Mouse (Mus musculus): ENCODE results near the gene Osbpl3. TPM values are rescaled to one million over a fixed set of nuclear protein-coding genes. Genes with fewer than 3 reads are reported as not detected.

Gene Osbpl3
- polyA plus RNA-seq, 1 experiment from 2014 or later: 4.5 TPM

- Histone ChIP-seq H3K9ac (no peak overlapping the region), H3K27ac (no peak overlapping the region), H3K9me3 (replicated peaks) (no peaks in the 10 kb centered on the region), H3K4me1 (peaks cover 5% of the 10 kb centered on the region; the same call in 1 of the 2 replicates), H3K27me3 (no peaks in the 10 kb centered on the region), H3K36me3 (ENCODE audit: poor library complexity, severe bottlenecking) (no peaks in the 10 kb centered on the region), H3K4me2 (no peak overlapping the region), H3K4me3 (no peak overlapping the region)
- 92% methylated on average over 8 of the region's 8 CpGs for WGBS
- no peak for ATAC-seq
Measured at GRCm38 (mm10) chr6:50364364-50364763, 91.6 kb downstream of the Osbpl3 start.

- WGBS: 84% methylated on average over 5 of the region's 5 CpGs
Measured at GRCm38 (mm10) chr6:50363385-50363784, 92.6 kb downstream of the Osbpl3 start.

GRCm38 (mm10) chr6:50362704-50363261, 93.2 kb downstream of the Osbpl3 start:
- Histone ChIP-seq H3K4me1 (peaks cover 12% of the 10 kb centered on the region), H3K4me3 (no peak overlapping the region), H3K27me3 (no peaks in the 10 kb centered on the region), H3K9me3 (replicated peaks) (no peaks in the 10 kb centered on the region), H3K4me2 (no peak overlapping the region), H3K36me3 (ENCODE audit: poor library complexity, severe bottlenecking) (no peaks in the 10 kb centered on the region), H3K27ac (no peak overlapping the region), H3K9ac (no peak overlapping the region)
- 82% methylated on average over 4 of the region's 4 CpGs for WGBS
- ATAC-seq: no peak

More at GRCm38 (mm10) chr6:50363385-50363784, 92.6 kb downstream of the Osbpl3 start:
- Histone ChIP-seq H3K27me3 (no peaks in the 10 kb centered on the region), H3K9ac (no peak overlapping the region), H3K9me3 (replicated peaks) (no peaks in the 10 kb centered on the region), H3K4me1 (peaks cover 6% of the 10 kb centered on the region; the same call in 1 of the 2 replicates), H3K36me3 (ENCODE audit: poor library complexity, severe bottlenecking) (no peaks in the 10 kb centered on the region), H3K4me3 (no peak overlapping the region), H3K27ac (no peak overlapping the region), H3K4me2 (no peak overlapping the region)
- no peak for ATAC-seq

GRCm38 (mm10) chr6:50362196-50362595, 93.8 kb downstream of the Osbpl3 start:
- no peak overlapping the region for H3K4me3 ChIP-seq
- no peak overlapping the region for H3K9ac ChIP-seq
- H3K4me1 ChIP-seq: peaks cover 16% of the 10 kb centered on the region
- no peak overlapping the region for H3K4me2 ChIP-seq
- H3K9me3 ChIP-seq (replicated peaks): no peaks in the 10 kb centered on the region
- H3K27me3 ChIP-seq: no peaks in the 10 kb centered on the region
- no peak for ATAC-seq
- no peaks in the 10 kb centered on the region for H3K36me3 ChIP-seq (ENCODE audit: poor library complexity, severe bottlenecking)
- WGBS: 85% methylated on average over 9 of the region's 9 CpGs
- H3K27ac ChIP-seq: no peak overlapping the region

DNA sequence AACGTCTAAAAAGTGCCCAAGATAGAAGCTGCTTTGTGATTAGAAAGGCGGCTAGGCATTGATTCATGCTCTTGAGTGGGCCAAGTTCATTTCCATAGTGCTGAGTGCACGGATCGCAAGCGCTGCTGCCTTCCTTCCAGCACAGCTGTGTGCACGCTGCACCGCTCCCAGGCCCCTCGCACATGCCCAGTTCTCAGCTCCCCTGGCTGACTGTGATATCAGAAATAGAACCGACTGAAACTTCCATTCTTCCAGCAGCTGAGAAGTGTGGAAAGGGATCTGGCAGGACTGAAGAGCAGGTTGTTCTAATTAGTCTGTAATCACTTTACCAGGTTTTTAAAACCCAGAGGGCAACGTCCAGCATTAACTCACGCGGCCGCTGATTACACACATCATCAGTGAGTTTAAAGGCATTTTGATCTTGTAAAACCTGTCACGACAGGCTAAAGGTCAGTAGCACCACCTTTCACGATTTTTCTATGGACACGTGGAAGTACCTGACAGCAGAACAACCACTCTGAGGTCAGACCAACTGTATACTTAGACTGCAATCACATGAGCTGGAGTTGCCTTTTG, 97.8 kb downstream of the Osbpl3 start:
- WGBS: 55% methylated on average over 16 of the region's 16 CpGs
- Histone ChIP-seq H3K27ac (peak overlapping the region; percentile 45; the same call in 1 of the 2 replicates), H3K4me2 (peak overlapping the region; percentile 10; the same call in 1 of the 2 replicates), H3K4me1 (peaks cover 31% of the 10 kb centered on the region), H3K4me3 (no peak overlapping the region), H3K9ac (no peak overlapping the region), H3K9me3 (replicated peaks) (no peaks in the 10 kb centered on the region), H3K36me3 (ENCODE audit: poor library complexity, severe bottlenecking) (no peaks in the 10 kb centered on the region), H3K27me3 (no peaks in the 10 kb centered on the region)
- ATAC-seq: peak; percentile 86

DNA sequence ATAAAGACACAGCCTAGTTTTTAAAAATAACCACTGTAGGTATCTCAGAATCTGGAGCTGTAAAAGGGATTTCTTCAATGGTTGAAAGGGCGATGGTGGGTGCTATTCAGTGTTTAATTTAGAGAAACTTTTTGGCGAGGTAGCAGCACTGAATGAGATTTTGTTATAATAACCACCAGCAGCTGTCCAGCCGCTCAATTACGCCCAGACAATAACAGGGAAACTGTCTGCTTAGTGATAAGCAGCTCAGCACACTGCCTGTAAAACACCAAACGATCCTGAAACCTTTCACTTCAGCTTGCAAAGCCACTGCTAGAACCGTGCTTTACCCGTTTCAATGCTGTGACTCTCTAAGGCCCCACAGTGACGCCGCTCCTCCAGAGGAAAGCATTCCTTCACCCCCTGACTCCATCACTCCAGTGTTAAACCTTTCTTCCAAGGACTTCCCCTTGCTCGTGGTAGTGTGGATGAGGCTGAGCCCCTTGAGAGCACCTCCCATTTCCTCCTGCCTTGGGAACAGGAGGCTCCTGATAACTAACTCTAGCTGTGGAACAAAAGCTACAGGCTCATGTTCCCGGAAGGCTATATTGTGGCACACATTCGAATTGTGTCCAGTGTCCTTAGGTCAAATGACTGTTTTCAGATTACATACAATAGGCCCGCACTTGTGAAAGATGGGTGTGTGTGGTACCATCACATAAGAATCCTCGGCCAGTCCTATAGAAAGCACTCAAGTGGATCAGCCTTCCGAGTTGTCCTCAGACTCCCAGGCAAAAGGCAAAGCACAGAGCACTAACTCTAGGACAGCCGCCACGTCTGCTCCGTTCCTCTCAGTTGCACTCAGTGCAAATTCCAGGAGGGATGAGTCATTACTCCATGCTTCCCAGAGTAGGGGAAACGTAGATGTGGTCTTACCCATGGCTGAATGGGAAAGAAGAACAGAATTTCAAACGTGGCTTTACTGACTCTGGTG, 101.0 kb downstream of the Osbpl3 start:
- H3K9me3 ChIP-seq (replicated peaks): no peaks in the 10 kb centered on the region
- no peaks in the 10 kb centered on the region for H3K36me3 ChIP-seq (ENCODE audit: poor library complexity, severe bottlenecking)
- peak; percentile 37; the same call in 1 of the 2 replicates for ATAC-seq
- H3K27ac ChIP-seq: no peak overlapping the region
- H3K9ac ChIP-seq: no peak overlapping the region
- peaks cover 26% of the 10 kb centered on the region for H3K4me1 ChIP-seq
- H3K4me2 ChIP-seq: peak overlapping the region; percentile 21; the same call in 1 of the 2 replicates
- WGBS: 39% methylated on average over 20 of the region's 20 CpGs
- H3K4me3 ChIP-seq: no peak overlapping the region
- H3K27me3 ChIP-seq: no peaks in the 10 kb centered on the region

GRCm38 (mm10) chr6:50352812-50353211, 103.2 kb downstream of the Osbpl3 start:
- Histone ChIP-seq H3K27ac (no peak overlapping the region), H3K36me3 (ENCODE audit: poor library complexity, severe bottlenecking) (no peaks in the 10 kb centered on the region), H3K4me2 (no peak overlapping the region), H3K9ac (no peak overlapping the region), H3K4me1 (peaks cover 20% of the 10 kb centered on the region), H3K9me3 (replicated peaks) (no peaks in the 10 kb centered on the region), H3K4me3 (no peak overlapping the region), H3K27me3 (no peaks in the 10 kb centered on the region)
- 76% methylated on average over 6 of the region's 6 CpGs for WGBS
- no peak for ATAC-seq

GRCm38 (mm10) chr6:50350911-50351310, 105.1 kb downstream of the Osbpl3 start:
- Histone ChIP-seq H3K36me3 (ENCODE audit: poor library complexity, severe bottlenecking) (no peaks in the 10 kb centered on the region), H3K4me3 (no peak overlapping the region), H3K4me1 (peaks cover 16% of the 10 kb centered on the region), H3K9ac (no peak overlapping the region), H3K27ac (no peak overlapping the region), H3K9me3 (replicated peaks) (no peaks in the 10 kb centered on the region), H3K4me2 (no peak overlapping the region), H3K27me3 (no peaks in the 10 kb centered on the region)
- no peak for ATAC-seq
- 93% methylated on average over 3 of the region's 3 CpGs for WGBS

DNA sequence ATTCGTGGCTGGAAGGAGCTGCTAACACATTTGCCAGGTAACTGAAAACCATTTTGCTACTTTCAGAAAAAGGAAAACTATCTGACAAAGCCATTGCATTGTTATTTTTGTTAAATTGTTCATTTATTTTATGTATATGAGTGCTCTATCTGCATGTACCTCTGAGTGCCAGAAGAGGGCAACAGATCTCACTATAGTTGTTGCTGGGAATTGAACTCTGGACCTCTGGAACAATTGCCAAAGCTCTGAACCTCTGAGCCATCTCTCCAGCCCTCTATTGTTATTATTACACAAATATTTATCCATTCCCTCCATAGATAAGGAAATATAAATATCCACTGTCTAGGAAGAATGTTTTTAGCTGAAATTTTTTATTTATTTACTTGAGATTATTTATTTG, 107.4 kb downstream of the Osbpl3 start:
- 87% methylated on average over 1 of the region's 1 CpGs for WGBS
- no peak overlapping the region for H3K9ac ChIP-seq
- no peak for ATAC-seq
- no peaks in the 10 kb centered on the region for H3K9me3 ChIP-seq (replicated peaks)
- H3K27me3 ChIP-seq: no peaks in the 10 kb centered on the region
- H3K4me2 ChIP-seq: no peak overlapping the region
- no peaks in the 10 kb centered on the region for H3K36me3 ChIP-seq (ENCODE audit: poor library complexity, severe bottlenecking)
- no peak overlapping the region for H3K27ac ChIP-seq
- no peaks in the 10 kb centered on the region for H3K4me1 ChIP-seq
- no peak overlapping the region for H3K4me3 ChIP-seq

DNA sequence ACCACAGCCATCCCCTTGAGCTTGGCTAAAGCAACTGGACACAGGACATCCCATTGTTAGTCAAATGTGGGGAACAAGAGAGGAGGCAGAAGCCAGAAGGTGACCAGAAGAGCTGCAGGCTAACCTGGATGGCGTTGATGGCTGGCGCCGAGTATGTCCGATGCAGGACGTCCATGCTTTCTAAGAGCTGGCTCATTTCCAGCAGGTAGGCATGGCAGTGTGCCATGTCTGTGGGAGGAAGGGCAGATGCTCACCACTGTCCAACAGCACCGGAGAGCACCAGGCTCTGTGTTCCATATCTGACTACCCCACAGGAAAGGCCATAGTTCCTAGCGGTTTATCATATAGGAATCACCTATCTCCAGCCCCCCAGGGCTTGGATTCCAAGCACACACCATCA, 109.8 kb downstream of the Osbpl3 start:
- no peak for ATAC-seq
- 94% methylated on average over 7 of the region's 7 CpGs for WGBS
- H3K9me3 ChIP-seq (replicated peaks): no peaks in the 10 kb centered on the region

DNA sequence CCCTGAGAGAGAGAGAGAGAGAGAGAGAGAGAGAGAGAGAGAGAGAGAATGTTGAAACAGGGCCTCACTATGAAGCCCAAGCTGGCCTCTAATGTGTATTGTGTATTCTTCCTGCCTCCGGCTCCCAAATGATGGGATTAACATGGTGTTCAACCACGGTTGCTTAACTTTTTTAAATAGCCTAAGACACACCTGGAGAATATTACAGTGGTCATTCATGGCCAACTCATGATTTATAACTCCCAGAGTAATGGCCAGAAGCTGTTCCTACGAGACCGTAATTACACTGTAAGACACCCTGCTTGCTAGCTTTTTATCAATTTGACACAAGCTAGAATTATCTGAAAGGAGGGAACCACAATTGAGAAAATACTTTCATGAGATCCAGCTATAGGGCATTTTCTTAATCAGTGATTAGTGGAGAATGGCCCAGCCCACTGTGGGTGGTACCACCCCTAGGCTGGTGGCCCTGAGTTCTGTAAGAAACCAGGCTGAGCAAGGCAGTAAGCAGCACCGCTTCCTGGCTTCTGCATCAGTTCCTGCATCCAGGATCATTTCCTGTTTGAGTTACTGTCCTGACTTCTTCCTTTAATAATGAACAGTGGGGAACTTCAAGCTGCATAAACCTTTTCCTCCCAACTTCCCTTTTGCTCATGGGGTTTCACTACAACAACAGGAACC, 115.6 kb downstream of the Osbpl3 start:
- H3K9ac ChIP-seq: no peak overlapping the region
- ATAC-seq: no peak
- no peak overlapping the region for H3K27ac ChIP-seq
- H3K4me1 ChIP-seq: no peaks in the 10 kb centered on the region
- no peak overlapping the region for H3K4me3 ChIP-seq
- 80% methylated on average over 5 of the region's 5 CpGs for WGBS
- H3K9me3 ChIP-seq (replicated peaks): no peaks in the 10 kb centered on the region
- H3K36me3 ChIP-seq (ENCODE audit: poor library complexity, severe bottlenecking): no peaks in the 10 kb centered on the region
- no peak overlapping the region for H3K4me2 ChIP-seq
- H3K27me3 ChIP-seq: no peaks in the 10 kb centered on the region

More for the DNA sequence above, 109.8 kb downstream of the Osbpl3 start:
- Histone ChIP-seq H3K4me3 (no peak overlapping the region), H3K9ac (no peak overlapping the region), H3K4me2 (no peak overlapping the region), H3K36me3 (ENCODE audit: poor library complexity, severe bottlenecking) (no peaks in the 10 kb centered on the region), H3K27ac (no peak overlapping the region), H3K27me3 (no peaks in the 10 kb centered on the region), H3K4me1 (no peaks in the 10 kb centered on the region)

GRCm38 (mm10) chr6:50337431-50337830, 118.6 kb downstream of the Osbpl3 start:
- ATAC-seq: no peak
- Histone ChIP-seq H3K4me2 (no peak overlapping the region), H3K4me3 (no peak overlapping the region), H3K36me3 (ENCODE audit: poor library complexity, severe bottlenecking) (no peaks in the 10 kb centered on the region), H3K27ac (no peak overlapping the region), H3K27me3 (no peaks in the 10 kb centered on the region), H3K9me3 (replicated peaks) (no peaks in the 10 kb centered on the region), H3K4me1 (no peaks in the 10 kb centered on the region), H3K9ac (no peak overlapping the region)
- 92% methylated on average over 6 of the region's 6 CpGs for WGBS

All from forebrain, embryonic 13.5 days (tissue).